Mouse (Mus musculus) heart, adult 2 months (tissue): ENCODE results near the gene Vps35. TPM values are rescaled to one million over a fixed set of nuclear protein-coding genes. Genes with fewer than 3 reads are reported as not detected.

Experiments
- DNase-seq, 2 experiments: peaks; one replicate each; pipeline ENCODE4 v3.0.0; 2021
- H3K27ac ChIP-seq: fragments of 200-600 bp; 2 replicates; pipeline ENCODE4 v1.8.1; 2022
- H3K27me3 ChIP-seq: fragments of 200-500 bp; 2 replicates; pipeline ENCODE4 v1.6.1; 2012; ENCODE audit warnings: mild to moderate bottlenecking, low read length, inconsistent platforms, mixed read lengths; ENCODE audit not compliant: control insufficient read depth, insufficient read depth
- H3K36me3 ChIP-seq: fragments of 200-500 bp; 2 replicates; pipeline ENCODE4 v1.6.1; 2012; ENCODE audit warnings: low read length, inconsistent platforms; ENCODE audit not compliant: control insufficient read depth, insufficient read depth
- H3K4me1 ChIP-seq: fragments of 200-500 bp; 2 replicates; pipeline ENCODE4 v1.6.1; 2011; ENCODE audit warnings: low read length; ENCODE audit not compliant: control insufficient read depth, insufficient read depth
- H3K4me3 ChIP-seq: fragments of 200-600 bp; 2 replicates; pipeline ENCODE4 v1.8.1; 2022
- H3K79me2 ChIP-seq: fragments of 200-500 bp; replicated peaks from 2 replicates; pipeline ENCODE4 v1.6.1; 2012; ENCODE audit warnings: mild to moderate bottlenecking, inconsistent platforms, low read length, moderate library complexity, mixed read lengths; ENCODE audit not compliant: control insufficient read depth, insufficient read depth
- H3K9ac ChIP-seq: fragments of 200-500 bp; 2 replicates; pipeline ENCODE4 v1.6.1; 2012; ENCODE audit warnings: low read depth, mild to moderate bottlenecking, control low read depth, inconsistent platforms, low read length, mixed read lengths
- CTCF ChIP-seq: fragments of 200-600 bp; IDR thresholded peaks from 2 replicates; pipeline ENCODE4 v1.8.1; 2022; ENCODE audit warnings: antibody characterized with exemption, mild to moderate bottlenecking, moderate library complexity
- EP300 ChIP-seq: fragments of 200-500 bp; IDR thresholded peaks from 2 replicates; pipeline ENCODE4 v1.6.1; 2011; ENCODE audit warnings: low read depth, low read length, control low read depth; ENCODE audit not compliant: insufficient read depth
- POLR2A ChIP-seq: fragments of 200-500 bp; IDR thresholded peaks from 2 replicates; pipeline ENCODE4 v1.6.1; 2011; ENCODE audit warnings: mild to moderate bottlenecking, low read depth, low read length, control low read depth; ENCODE audit not compliant: insufficient read depth
- WGBS: fragments of 180-500 bp; shearing (Covaris S2); methylation state at CpG from one replicate; pipeline ENCODE4 v1.1.7; 2018; 5-methylcytosine and 5-hydroxymethylcytosine counted together
- intact Hi-C: fragments of 180-260 bp; cut with DNase I; formaldehyde crosslinking; loops from one replicate; pipeline ENCODE4 v1.15.1; 2025
- long read RNA-seq: library from polyadenylated mRNA; stranded (forward); transcript quantifications from one replicate; pipeline ENCODE4 v2.0.0, GENCODE M21; 2021
- polyA plus RNA-seq: library from polyadenylated mRNA; depleted of rRNA; stranded (reverse); fragments of >200 nt; gene quantifications from 2 replicates; pipeline ENCODE4 v1.2.3, GENCODE M21; 2012; rRNA removed
- total RNA-seq, 2 experiments: library from RNA; stranded (reverse); gene quantifications; 2 replicates each; pipeline ENCODE4 v1.2.3; 2021

The Vps35 gene
- total RNA-seq (10 to 100 TPM; 63.5 to 68.9 TPM), polyA plus RNA-seq (19.0 and 40.9 TPM in 2 replicates)
- long read RNA-seq, transcript Vps35-201 (17 exons, 3,474 nt): major isoform, 115 of 120 reads
- long read RNA-seq, partial matches to known transcripts: 2 of 120 reads
- long read RNA-seq, other reads (novel, unspliced or antisense): 3 of 120 reads

GRCm38 (mm10) chr8:85299434-85300077, at the start of gene Vps35, which contains the start of gene Orc6:
Gene Vps35, minus strand, starts transcription at chr8:85299802.
Gene Orc6, plus strand, starts transcription at chr8:85299632.
- H3K9ac ChIP-seq: peak within 1 kb of the TSS; percentile 93
- peaks cover 3% of the 10 kb centered on the region for H3K79me2 ChIP-seq
- intact Hi-C loops: loop anchor here (5.0 kb wide), 1 partner anchor 217 kb away; the partner anchor contains the start of genes Man2b1, Wdr83 and Wdr83os
- no peaks in the 10 kb centered on the region for H3K27me3 ChIP-seq
- no peak for TF ChIP-seq CTCF
- peak; percentile 93 for TF ChIP-seq POLR2A
- H3K4me3 ChIP-seq: peak within 1 kb of the TSS; percentile 96
- DNase-seq: peak; percentile 96
- under 1% methylated on average over 63 of the region's 63 CpGs for WGBS
- peaks cover 1% of the 10 kb centered on the region for H3K4me1 ChIP-seq
- H3K27ac ChIP-seq: peak within 1 kb of the TSS; percentile 99
- peaks cover 14% of the 10 kb centered on the region for H3K36me3 ChIP-seq

- DNase-seq: no peak
- 70% methylated on average over 5 of the region's 5 CpGs for WGBS
- 0 out of 2 replicates have a peak, but pooled peaks cover 2% of the 10 kb centered on the region for H3K36me3 ChIP-seq
Observed at GRCm38 (mm10) chr8:85339871-85340573, 40.4 kb upstream of the Vps35 start.

GRCm38 (mm10) chr8:85337681-85338080, 38.1 kb upstream of the Vps35 start:
- no peak for TF ChIP-seq EP300
- no peak for TF ChIP-seq CTCF
- no peak for TF ChIP-seq POLR2A
- no peak overlapping the region for H3K4me3 ChIP-seq
- DNase-seq: no peak
- H3K36me3 ChIP-seq: no peaks in the 10 kb centered on the region
- H3K79me2 ChIP-seq: no peaks in the 10 kb centered on the region
- H3K27me3 ChIP-seq: no peaks in the 10 kb centered on the region
- intact Hi-C loops: no loop called here
- 51% methylated on average over 4 of the region's 4 CpGs for WGBS
- H3K4me1 ChIP-seq: no peaks in the 10 kb centered on the region
- no peak overlapping the region for H3K9ac ChIP-seq
- no peak overlapping the region for H3K27ac ChIP-seq

More at GRCm38 (mm10) chr8:85339871-85340573, 40.4 kb upstream of the Vps35 start:
- no peak overlapping the region for H3K9ac ChIP-seq
- H3K4me1 ChIP-seq: no peaks in the 10 kb centered on the region
- H3K79me2 ChIP-seq: no peaks in the 10 kb centered on the region
- intact Hi-C loops: no loop called here
- TF ChIP-seq POLR2A: no peak
- no peak for TF ChIP-seq CTCF
- TF ChIP-seq EP300: no peak
- no peak overlapping the region for H3K27ac ChIP-seq
- no peaks in the 10 kb centered on the region for H3K27me3 ChIP-seq
- no peak overlapping the region for H3K4me3 ChIP-seq

GRCm38 (mm10) chr8:85336211-85336933, 36.8 kb upstream of the Vps35 start:
- Histone ChIP-seq H3K4me1 (no peaks in the 10 kb centered on the region), H3K4me3 (no peak overlapping the region), H3K36me3 (no peaks in the 10 kb centered on the region; the same call in 1 of the 2 replicates), H3K27me3 (no peaks in the 10 kb centered on the region), H3K79me2 (no peaks in the 10 kb centered on the region), H3K27ac (no peak overlapping the region), H3K9ac (no peak overlapping the region)
- WGBS: 68% methylated on average over 6 of the region's 6 CpGs
- intact Hi-C loops: no loop called here
- TF ChIP-seq POLR2A (no peak), EP300 (no peak), CTCF (no peak)
- no peak for DNase-seq

GRCm38 (mm10) chr8:85335105-85335504, 35.5 kb upstream of the Vps35 start:
- no peak overlapping the region for H3K27ac ChIP-seq

More at GRCm38 (mm10) chr8:85335105-85335504, 35.5 kb upstream of the Vps35 start:
- Histone ChIP-seq H3K4me1 (no peaks in the 10 kb centered on the region), H3K9ac (no peak overlapping the region), H3K27me3 (no peaks in the 10 kb centered on the region), H3K36me3 (no peaks in the 10 kb centered on the region; the same call in none of the 2 replicates), H3K79me2 (no peaks in the 10 kb centered on the region), H3K4me3 (no peak overlapping the region)
- no peak for TF ChIP-seq EP300
- no peak for TF ChIP-seq CTCF
- no peak for TF ChIP-seq POLR2A
- intact Hi-C loops: no loop called here
- no peak for DNase-seq
